Mouse (Mus musculus) liver, postnatal 0 days (tissue): ENCODE measurements around the gene Gm12355.

ENCODE experiments used
- CTCF ChIP-seq: sonication (generic); IDR thresholded peaks from 2 replicates; pipeline ENCODE4 v1.5.1; 2016; ENCODE audit warnings: antibody characterized with exemption, low read depth
- EP300 ChIP-seq: IDR thresholded peaks from 2 replicates; pipeline ENCODE4 v1.6.1; 2016; ENCODE audit warnings: antibody characterized with exemption, low read depth, mild to moderate bottlenecking

- peak; percentile 44 for TF ChIP-seq CTCF
- no peak for TF ChIP-seq EP300
These were observed 21.5 kb downstream of the Gm12355 start for GRCm38 (mm10) chr11:98603953-98604352.
